Mouse (Mus musculus): ENCODE measurements around the gene Six3.

Gene Six3

DNA sequence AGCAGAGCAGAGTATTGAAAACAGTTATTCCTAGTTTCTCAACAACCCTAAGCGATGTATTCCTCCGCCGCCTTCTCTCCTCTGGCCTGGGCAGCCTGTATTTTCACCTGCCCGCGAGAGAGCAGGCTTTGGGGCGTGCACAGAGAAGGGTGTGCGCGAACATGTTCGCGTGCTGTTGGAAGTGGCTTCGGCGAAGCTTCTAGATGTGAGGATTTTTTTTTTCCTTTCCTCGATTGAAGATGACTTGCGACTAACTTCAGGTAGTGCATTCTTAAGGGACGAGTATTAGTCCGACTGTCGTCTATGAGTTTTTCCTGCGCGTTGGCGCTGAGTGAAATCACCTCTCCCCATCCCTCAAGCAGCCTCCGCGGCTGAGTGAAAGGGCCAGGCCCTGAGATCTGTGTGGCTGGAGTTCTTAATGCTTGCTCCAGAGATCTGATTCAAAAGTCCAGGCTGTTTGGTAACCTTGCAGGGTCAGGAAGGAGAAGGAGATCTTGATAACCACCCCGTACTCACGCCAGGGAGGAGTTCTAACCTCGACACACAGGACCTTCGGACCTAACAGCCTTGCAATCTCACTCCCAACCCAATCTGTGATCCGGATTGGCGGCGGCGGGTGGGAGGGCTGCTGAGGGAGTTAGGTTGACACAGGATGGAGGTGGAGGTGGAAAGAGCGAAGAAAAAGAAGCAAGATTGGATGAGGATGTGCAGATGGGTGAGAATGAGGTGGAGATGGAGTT is 712 bp upstream of the Six3 start:
- no peak for DNase-seq

- no peak for DNase-seq
Observed at GRCm38 (mm10) chr17:85614011-85614721, 758 bp downstream of the Six3 start.

DNA sequence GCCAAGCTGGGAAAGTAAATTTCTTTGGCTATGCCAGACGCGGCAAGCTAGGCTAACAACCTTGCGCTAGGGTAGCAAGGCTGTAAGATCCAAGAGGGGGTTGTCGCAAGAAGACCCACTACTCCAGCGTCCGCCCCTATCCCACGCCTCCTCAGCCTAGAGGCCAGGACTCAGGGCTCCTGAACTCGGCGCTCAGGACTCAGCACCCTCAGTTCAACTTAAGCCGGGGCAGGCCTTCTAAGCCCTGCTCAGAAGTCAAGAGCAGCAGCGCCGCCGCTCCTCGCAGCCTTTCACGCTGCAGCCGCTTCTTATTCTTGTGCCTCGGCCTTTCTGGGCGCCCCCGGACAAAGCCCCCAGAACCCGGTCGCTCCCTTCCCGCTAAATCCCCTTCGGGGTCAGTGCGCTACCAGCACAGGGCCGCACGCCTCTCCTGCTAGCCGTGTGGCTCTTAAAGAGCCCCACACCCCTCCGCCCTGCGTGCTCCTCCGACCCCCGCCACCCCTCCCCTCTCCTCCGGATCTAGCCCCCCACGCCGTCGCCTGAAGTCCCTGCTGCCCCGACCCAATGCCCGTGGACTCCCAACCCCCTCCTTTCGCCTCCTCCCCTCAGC is 1.4 kb downstream of the Six3 start:
- no peak for DNase-seq

- DNase-seq, result no peak
Observed at GRCm38 (mm10) chr17:85615586-85615985, 2.2 kb downstream of the Six3 start.

DNA sequence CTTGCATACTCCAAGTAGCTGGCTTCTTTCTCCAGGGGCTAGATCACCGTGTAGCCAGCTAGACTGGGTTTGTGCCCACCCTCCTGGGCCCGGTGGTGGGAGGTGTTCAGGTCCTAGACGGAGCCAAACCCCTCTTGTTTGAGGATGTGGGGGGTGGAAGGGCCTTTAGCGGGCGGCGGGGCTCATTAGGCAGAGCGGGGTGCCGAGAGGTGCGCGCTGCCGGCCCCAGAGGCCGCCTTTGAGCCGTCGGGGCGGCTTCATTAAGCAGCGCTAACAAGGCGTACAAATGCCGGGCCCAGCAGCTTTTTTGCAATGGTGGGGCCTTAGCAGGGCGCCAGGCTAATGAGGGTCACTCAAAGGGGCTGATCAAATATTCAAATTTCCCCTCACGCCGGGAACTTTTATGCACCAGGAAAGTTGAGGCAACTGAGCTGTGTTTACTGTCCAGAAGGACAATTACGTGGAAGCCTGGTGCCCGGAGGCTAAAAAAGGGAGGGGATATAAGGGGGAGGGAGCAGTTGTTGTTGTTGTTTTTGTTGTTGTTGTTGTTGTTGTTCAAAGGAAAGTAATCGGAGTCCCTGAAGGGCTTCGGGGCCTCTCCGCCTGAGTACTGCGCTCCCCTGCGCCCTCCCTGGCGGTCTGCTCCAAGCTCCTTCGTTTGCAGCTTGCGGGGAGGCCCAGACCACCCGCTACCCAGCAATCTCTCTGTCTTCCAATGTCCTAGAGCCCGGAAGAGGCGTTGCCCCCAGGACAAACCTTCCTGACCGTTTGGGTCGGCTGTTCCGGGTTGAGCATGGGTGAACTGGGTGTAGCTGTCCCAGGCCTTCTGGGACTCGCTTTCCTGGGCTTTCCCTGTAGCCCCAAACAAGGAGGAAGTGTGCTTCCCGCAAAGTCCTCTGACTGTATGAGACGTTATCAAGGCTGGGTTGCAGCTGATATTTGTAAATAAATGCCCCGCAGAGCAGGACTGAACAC is 3.4 kb downstream of the Six3 start:
- DNase-seq, result no peak

GRCm38 (mm10) chr17:85617566-85618358 is 4.4 kb downstream of the Six3 start:
- no peak for DNase-seq

- no peak for DNase-seq
Observed at GRCm38 (mm10) chr17:85618359-85619112, 5.1 kb downstream of the Six3 start.

- DNase-seq, result no peak
Observed at GRCm38 (mm10) chr17:85619113-85620085, 6.0 kb downstream of the Six3 start.

GRCm38 (mm10) chr17:85620086-85620481 is 6.7 kb downstream of the Six3 start:
- no peak for DNase-seq

GRCm38 (mm10) chr17:85620680-85621504 is 7.5 kb downstream of the Six3 start:
- no peak for DNase-seq

DNA sequence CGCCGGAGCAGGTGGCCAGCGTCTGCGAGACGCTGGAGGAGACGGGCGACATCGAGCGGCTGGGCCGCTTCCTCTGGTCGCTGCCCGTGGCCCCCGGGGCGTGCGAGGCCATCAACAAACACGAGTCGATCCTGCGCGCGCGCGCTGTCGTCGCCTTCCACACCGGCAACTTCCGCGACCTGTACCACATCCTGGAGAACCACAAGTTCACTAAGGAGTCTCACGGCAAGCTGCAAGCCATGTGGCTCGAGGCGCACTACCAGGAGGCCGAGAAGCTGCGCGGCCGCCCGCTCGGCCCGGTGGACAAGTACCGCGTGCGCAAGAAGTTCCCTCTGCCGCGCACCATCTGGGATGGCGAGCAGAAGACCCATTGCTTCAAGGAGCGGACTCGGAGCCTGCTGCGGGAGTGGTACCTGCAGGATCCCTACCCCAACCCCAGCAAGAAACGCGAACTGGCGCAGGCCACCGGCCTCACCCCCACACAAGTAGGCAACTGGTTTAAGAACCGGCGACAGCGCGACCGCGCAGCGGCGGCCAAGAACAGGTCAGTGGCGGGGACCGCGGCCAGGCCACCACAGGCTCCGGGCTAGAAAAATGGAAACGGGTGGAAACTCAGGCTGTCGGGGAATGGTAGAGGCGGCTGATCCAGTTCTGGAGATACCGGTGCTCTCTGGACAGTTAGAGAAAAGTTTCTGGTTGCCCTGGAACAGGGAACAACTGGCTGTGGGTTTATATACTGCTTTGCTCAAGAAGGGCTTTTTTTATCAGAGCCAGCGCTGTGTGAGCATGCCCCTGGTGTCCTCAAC is 8.3 kb downstream of the Six3 start:
- no peak for DNase-seq

GRCm38 (mm10) chr17:85622493-85623157 is 9.2 kb downstream of the Six3 start:
- DNase-seq, result no peak

GRCm38 (mm10) chr17:85623161-85624050 is 10.0 kb downstream of the Six3 start:
- DNase-seq, result no peak

- DNase-seq, result no peak
Observed at GRCm38 (mm10) chr17:85624051-85624420, 10.6 kb downstream of the Six3 start.

DNA sequence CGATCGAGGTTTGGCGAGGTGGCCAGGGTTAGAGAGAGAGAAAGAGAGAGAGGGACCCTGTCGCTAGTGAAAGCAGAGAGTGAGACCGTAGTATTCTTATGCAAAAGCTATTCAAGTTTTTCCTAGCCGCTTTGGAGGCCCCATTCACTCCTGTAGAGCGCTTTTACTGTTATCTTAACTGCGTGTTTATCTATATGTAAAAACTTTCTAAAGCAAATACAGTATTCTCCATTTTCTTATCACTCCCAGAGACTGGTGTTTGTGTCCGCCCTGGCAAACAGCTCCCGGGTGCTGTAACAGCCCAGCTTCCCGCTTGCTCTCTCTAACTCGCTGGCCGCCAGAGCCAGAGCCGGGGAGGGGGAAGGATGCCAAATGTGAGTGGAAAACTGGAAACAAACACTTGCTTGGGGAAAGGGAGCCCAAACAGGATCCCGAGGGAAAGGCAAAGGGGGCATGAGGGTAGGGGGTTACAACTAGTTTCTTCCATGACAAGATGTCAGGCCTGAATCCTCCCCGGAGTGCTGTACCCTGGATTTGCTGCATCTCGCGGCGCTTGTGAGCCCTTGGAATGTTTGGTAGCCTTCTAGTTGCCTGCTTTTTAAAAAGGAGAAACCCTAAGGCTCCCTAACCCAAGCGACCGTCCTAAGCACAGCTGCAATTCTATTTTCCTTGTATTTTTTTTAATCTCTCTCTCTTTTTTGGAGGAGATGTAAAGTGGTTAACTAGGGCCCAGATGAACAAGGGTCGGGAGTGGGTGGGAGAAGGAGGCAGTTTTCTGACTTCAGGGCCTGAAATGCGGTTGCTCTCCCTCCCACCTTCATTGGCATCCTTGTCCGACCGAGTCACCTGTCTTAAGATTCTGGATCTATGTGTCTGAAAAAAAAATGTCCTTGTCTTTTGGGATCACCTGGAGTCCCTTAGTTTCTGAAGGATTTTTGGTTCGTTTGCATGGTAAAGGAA is 11.9 kb downstream of the Six3 start:
- DNase-seq, result no peak

Data from lung, adult 18-20 months (tissue).